Mouse (Mus musculus) layer of hippocampus, postnatal 10 days (tissue): ENCODE measurements around the gene Aspn. TPM values are rescaled to one million over a fixed set of nuclear protein-coding genes. Genes with fewer than 3 reads are reported as not detected.
A peak's percentile ranks its signal among the peaks of the same experiment; 100 is the strongest.

ENCODE experiments used
- DNase-seq, 2 experiments: peaks; one replicate each; pipeline ENCODE4 v3.0.0; 2021; ENCODE audit warnings: low spot score in 2 of 2
- long read RNA-seq: library from polyadenylated mRNA; stranded (forward); transcript quantifications from one replicate; pipeline ENCODE4 v2.0.0, GENCODE M21; 2023
- total RNA-seq, 2 experiments: library from RNA; stranded (reverse); gene quantifications; 2 replicates each; pipeline ENCODE4 v1.2.3; 2021

Aspn gene
- total RNA-seq, result 1 to 10 TPM; 1.2 to 1.8 TPM
- long read RNA-seq, result 0 reads

- DNase-seq, result no peak
Measured at GRCm38 (mm10) chr13:49544279-49544678, at the start of gene Aspn. Gene Aspn (plus strand): TSS chr13:49544443.

GRCm38 (mm10) chr13:49504510-49504909 lies 39.7 kb upstream of the Aspn start, which contains the start of gene Ecm2:
Gene Ecm2 (plus strand): TSS chr13:49504810.
- DNase-seq, result no peak

- DNase-seq, result no peak
Measured at GRCm38 (mm10) chr13:49505776-49506175, 38.5 kb upstream of the Aspn start.

GRCm38 (mm10) chr13:49507176-49507575 lies 37.1 kb upstream of the Aspn start:
- no peak for DNase-seq

GRCm38 (mm10) chr13:49518761-49519160 lies 25.5 kb upstream of the Aspn start:
- DNase-seq, result no peak

- DNase-seq, result no peak
Measured at GRCm38 (mm10) chr13:49526235-49526634, 18.0 kb upstream of the Aspn start.

- no peak for DNase-seq
Measured at GRCm38 (mm10) chr13:49530636-49531035, 13.6 kb upstream of the Aspn start.

GRCm38 (mm10) chr13:49536946-49537345 lies 7.3 kb upstream of the Aspn start:
- DNase-seq, result no peak

- DNase-seq, result no peak
Measured at GRCm38 (mm10) chr13:49538693-49539092, 5.5 kb upstream of the Aspn start.

GRCm38 (mm10) chr13:49545646-49546045 lies 1.4 kb downstream of the Aspn start:
- no peak for DNase-seq

GRCm38 (mm10) chr13:49546517-49546916 lies 2.3 kb downstream of the Aspn start:
- DNase-seq, result no peak

- no peak for DNase-seq
Measured at GRCm38 (mm10) chr13:49547563-49548150, 3.4 kb downstream of the Aspn start.

- no peak for DNase-seq
Measured at GRCm38 (mm10) chr13:49549616-49550015, 5.4 kb downstream of the Aspn start.

- DNase-seq, result no peak
Measured at GRCm38 (mm10) chr13:49554519-49554918, 10.3 kb downstream of the Aspn start.

GRCm38 (mm10) chr13:49556203-49556602 lies 12.0 kb downstream of the Aspn start:
- no peak for DNase-seq

GRCm38 (mm10) chr13:49556924-49557323 lies 12.7 kb downstream of the Aspn start:
- DNase-seq, result no peak

- DNase-seq, result peak; percentile 9 to 23
Measured at GRCm38 (mm10) chr13:49559185-49559584, 14.9 kb downstream of the Aspn start.

- no peak for DNase-seq
Measured at GRCm38 (mm10) chr13:49560886-49561285, 16.6 kb downstream of the Aspn start.

GRCm38 (mm10) chr13:49564347-49564746 lies 20.1 kb downstream of the Aspn start:
- DNase-seq, result no peak

GRCm38 (mm10) chr13:49570371-49570770 lies 26.1 kb downstream of the Aspn start:
- DNase-seq, result no peak

GRCm38 (mm10) chr13:49571418-49571817 lies 27.2 kb downstream of the Aspn start:
- DNase-seq, result no peak

GRCm38 (mm10) chr13:49581541-49582530 lies 37.6 kb downstream of the Aspn start, which contains the start of gene Omd:
Gene Omd (plus strand): TSS chr13:49582462.
- DNase-seq, result no peak
